ENCODE assay signal across 25 mouse cellular contexts in genomic region chr2:161945424-161945823, GRCm38 (mm10).
DNase-seq lines count a peak whose midpoint lies in the region; ATAC-seq and TF ChIP-seq lines count a peak whose summit lies in the region.
"Had no signal": no experiment of that assay in that cellular context is flagged by ENCODE, and none has a peak within 500 bp of the region (broad histone marks: within the 10 kb centered on the region; RNA-seq: fewer than 3 reads in every experiment).

No protein-coding gene starts in this region.

- H3K4me3 ChIP-seq in heart, adult 2 months, result no peak overlapping the region
- no peak overlapping the region for H3K4me3 ChIP-seq in cerebellum, adult 2 months (replicated peaks; ENCODE audit: insufficient read depth, low read depth, low read length)
- H3K4me3 ChIP-seq: embryonic facial prominence, embryonic 10.5 days; embryonic facial prominence, embryonic 12.5 days; forebrain, embryonic 13.5 days; forebrain, embryonic 15.5 days had no signal

- DNase-seq in frontal cortex, postnatal 25 days (ENCODE audit: low spot score in 2 of 2), result no peak
- DNase-seq in heart, adult 11 months, result peak; percentile 35
- DNase-seq in heart, adult 2 months, result no peak
- DNase-seq in right cerebral cortex, postnatal 25 days, result peak; percentile 16
- no peak for DNase-seq in right cerebral cortex, postnatal 10 days (ENCODE audit: low spot score in 2 of 2)
- no peak for DNase-seq in cerebellum, adult 2 months
- DNase-seq: adrenal gland, adult 8-10 months; adrenal gland, postnatal 14 days; adrenal gland, postnatal 36 days; B cell, adult 2 months; cerebellum, adult 11 months; cerebellum, adult 18-20 months; cerebellum, adult 9-10 months; cerebellum, postnatal 10 days; cerebellum, postnatal 25 days had no signal

- 84% methylated on average over 6 of the region's 6 CpGs for WGBS in heart, adult 2 months
- 97% methylated on average over 6 of the region's 6 CpGs for WGBS in cerebellum, adult 2 months

- peaks cover 2% of the 10 kb centered on the region; the same call in 1 of the 2 replicates for H3K27me3 ChIP-seq in heart, adult 2 months (ENCODE audit: control insufficient read depth, insufficient read depth, low read length)
- no peaks in the 10 kb centered on the region; the same call in 1 of the 2 replicates for H3K27me3 ChIP-seq in cerebellum, adult 2 months (ENCODE audit: control insufficient read depth, insufficient read depth, low read length)
- H3K27me3 ChIP-seq: CH12.LX; embryonic facial prominence, embryonic 12.5 days; forebrain, embryonic 13.5 days; forebrain, embryonic 15.5 days; Patski had no signal

- H3K27ac ChIP-seq in heart, adult 2 months, result no peak overlapping the region
- H3K27ac ChIP-seq in cerebellum, adult 2 months (ENCODE audit: insufficient read depth, low read length), result no peak overlapping the region
- H3K27ac ChIP-seq: embryonic facial prominence, embryonic 10.5 days; embryonic facial prominence, embryonic 12.5 days; forebrain, embryonic 13.5 days; forebrain, embryonic 15.5 days had no signal

- TF ChIP-seq CTCF in heart, adult 2 months (IDR thresholded peaks at IDR 0.05), result no peak
- no peak for TF ChIP-seq CTCF in cerebellum, adult 2 months (IDR thresholded peaks at IDR 0.05; ENCODE audit: borderline replicate concordance, insufficient read depth, low read depth, low read length)

- no peaks in the 10 kb centered on the region for H3K4me1 ChIP-seq in heart, adult 2 months (ENCODE audit: control insufficient read depth, insufficient read depth, low read length)
- H3K4me1 ChIP-seq in cerebellum, adult 2 months (ENCODE audit: control insufficient read depth, insufficient read depth, low read length), result no peaks in the 10 kb centered on the region
- H3K4me1 ChIP-seq: embryonic facial prominence, embryonic 10.5 days; embryonic facial prominence, embryonic 12.5 days; forebrain, embryonic 13.5 days; forebrain, embryonic 15.5 days had no signal

- TF ChIP-seq EP300 in heart, adult 2 months (IDR thresholded peaks at IDR 0.05; ENCODE audit: insufficient read depth, low read depth, low read length), result no peak

- no peak for TF ChIP-seq POLR2A in heart, adult 2 months (IDR thresholded peaks at IDR 0.05; ENCODE audit: insufficient read depth, low read depth, low read length)
- no peak for TF ChIP-seq POLR2A in cerebellum, adult 2 months (IDR thresholded peaks at IDR 0.05; ENCODE audit: borderline replicate concordance, insufficient read depth, low read length)

- no peak overlapping the region for H3K9ac ChIP-seq in heart, adult 2 months (ENCODE audit: low read depth, low read length)
- H3K9ac ChIP-seq: embryonic facial prominence, embryonic 12.5 days; forebrain, embryonic 13.5 days; forebrain, embryonic 15.5 days had no signal

- intact Hi-C loops in heart, adult 2 months (cut with DNase I), result no loop called here

- H3K36me3 ChIP-seq in heart, adult 2 months (ENCODE audit: control insufficient read depth, insufficient read depth, low read length), result no peaks in the 10 kb centered on the region
- H3K36me3 ChIP-seq: embryonic facial prominence, embryonic 10.5 days; embryonic facial prominence, embryonic 12.5 days; forebrain, embryonic 15.5 days; G1E had no signal

- peak; percentile 93 for ATAC-seq in frontal cortex, adult (ENCODE audit: low TSS enrichment)
- ATAC-seq: activated CD4-positive, CD25-positive, alpha-beta regulatory T cell, adult 4 months; CD4-positive, CD25-positive, alpha-beta regulatory T cell, adult 4 months; forebrain, embryonic 13.5 days; forebrain, embryonic 15.5 days; Patski had no signal

- no peaks in the 10 kb centered on the region for H3K79me2 ChIP-seq in heart, adult 2 months (replicated peaks; ENCODE audit: control insufficient read depth, insufficient read depth, low read length)

Comparison
In these comparisons a context has a peak if more than half of its experiments do, and no peak if none do; other contexts are left out.
1. DNase-seq: peak in heart, adult 11 months (single experiment) and right cerebral cortex, postnatal 25 days (single experiment); none in frontal cortex, postnatal 25 days (0 of 2), heart, adult 2 months (0 of 2), right cerebral cortex, postnatal 10 days (0 of 2) and cerebellum, adult 2 months (0 of 2).